11 mouse cellular contexts compared by ENCODE assay signal in the genomic region with DNA sequence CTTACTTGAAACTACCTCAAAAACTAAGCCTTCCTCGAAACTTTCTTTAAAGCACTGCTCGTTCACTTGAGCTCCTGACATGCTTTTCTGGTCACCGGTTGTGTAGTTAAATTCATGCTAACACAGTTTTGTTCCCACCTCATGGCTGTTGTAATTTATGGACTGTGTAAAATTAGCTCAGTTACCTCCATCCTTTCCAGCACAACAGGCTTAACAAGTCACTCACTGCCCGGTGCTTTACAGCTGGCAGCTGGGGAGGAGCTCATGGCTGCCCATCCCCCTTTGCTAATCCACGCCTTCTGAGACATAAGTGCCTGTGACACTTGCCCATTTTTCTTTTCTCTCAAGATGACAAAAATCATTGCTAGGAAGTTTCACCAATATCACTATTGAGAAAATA. TPM values are rescaled to one million over a fixed set of nuclear protein-coding genes. Genes with fewer than 3 reads are reported as not detected.
DNase-seq lines count a peak whose midpoint lies in the region; ATAC-seq lines count a peak whose summit lies in the region.
"Had no signal": no experiment of that assay in that cellular context is flagged by ENCODE, and none has a peak within 500 bp of the region (broad histone marks: within the 10 kb centered on the region; RNA-seq: fewer than 3 reads in every experiment).

No protein-coding gene starts in this region.

- no peaks in the 10 kb centered on the region for H3K27me3 ChIP-seq in neural tube, embryonic 12.5 days (replicated peaks)
- H3K27me3 ChIP-seq: heart, embryonic 15.5 days; liver, embryonic 13.5 days had no signal

- H3K4me3 ChIP-seq in neural tube, embryonic 12.5 days = no peak overlapping the region
- H3K4me3 ChIP-seq: heart, embryonic 15.5 days; liver, embryonic 13.5 days had no signal

- no peak for DNase-seq in neural tube, embryonic 10.5 days (ENCODE audit: extremely low spot score, low spot score)
- DNase-seq in hindlimb bud, embryonic 11.5 days (ENCODE audit: extremely low spot score, low read depth, low spot score) = peak; percentile 22
- DNase-seq in kidney, postnatal 36 days = peak; percentile 20 to 22
- DNase-seq in skeletal muscle tissue, adult 2 months (ENCODE audit: low read depth, low spot score) = peak; percentile 14
- DNase-seq in heart, adult 8-10 months (ENCODE audit: low spot score) = no peak
- DNase-seq in ovary, postnatal 10 days (ENCODE audit: low spot score) = no peak
- DNase-seq: liver, embryonic 13.5 days; thymus, postnatal 25 days had no signal

- H3K9ac ChIP-seq in neural tube, embryonic 12.5 days = no peak overlapping the region
- H3K9ac ChIP-seq: heart, embryonic 15.5 days; liver, embryonic 13.5 days had no signal

- H3K36me3 ChIP-seq in neural tube, embryonic 12.5 days = peaks cover 24% of the 10 kb centered on the region

- ATAC-seq in neural tube, embryonic 12.5 days (ENCODE audit: low FRiP score, low read depth) = peak; percentile 92

- WGBS in neural tube, embryonic 12.5 days = 11% methylated on average over 5 of the region's 5 CpGs

- peaks cover 7% of the 10 kb centered on the region; the same call in 1 of the 2 replicates for H3K4me1 ChIP-seq in neural tube, embryonic 12.5 days
- H3K4me1 ChIP-seq: heart, embryonic 15.5 days; liver, embryonic 13.5 days had no signal

- no peak overlapping the region for H3K4me2 ChIP-seq in neural tube, embryonic 12.5 days (replicated peaks)
- H3K4me2 ChIP-seq: heart, embryonic 15.5 days; liver, embryonic 13.5 days had no signal

- no peak overlapping the region for H3K27ac ChIP-seq in neural tube, embryonic 12.5 days
- H3K27ac ChIP-seq: heart, embryonic 15.5 days; liver, embryonic 13.5 days had no signal

- no peaks in the 10 kb centered on the region for H3K9me3 ChIP-seq in neural tube, embryonic 12.5 days
- H3K9me3 ChIP-seq: heart, embryonic 15.5 days; liver, embryonic 13.5 days had no signal

RNA-seq across cellular contexts. Expression of a gene that starts 33.8 kb away (rescaled TPM):
- polyA plus RNA-seq in neural tube, embryonic 12.5 days (2016; fragmentation: Nextera tagmentation; extraction: Ambion mirVana) = 1.7 and 1.8 TPM in 2 replicates
- 1 to 10 TPM; 3.3 to 6.1 (median 3.9) TPM for total RNA-seq in heart, adult 8-10 months (2022)
- polyA plus RNA-seq: spleen, adult 2 months had no signal

RNA-seq across cellular contexts. Expression of a gene that starts 56.2 kb away (rescaled TPM):
- 101 and 106 TPM in 2 replicates for polyA plus RNA-seq in neural tube, embryonic 12.5 days (2016; fragmentation: Nextera tagmentation; extraction: Ambion mirVana)
- total RNA-seq in heart, adult 8-10 months (2022) = 10 to 100 TPM in 3 of 4 experiments, 1 to 10 TPM in 1; 9.8 to 11.0 (median 10.7) TPM

Comparison
In these comparisons a context has a peak if more than half of its experiments do, and no peak if none do; other contexts are left out.
1. DNase-seq: peak in hindlimb bud, embryonic 11.5 days (single experiment), kidney, postnatal 36 days (2 of 2) and skeletal muscle tissue, adult 2 months (single experiment); none in neural tube, embryonic 10.5 days (single experiment), heart, adult 8-10 months (single experiment) and ovary, postnatal 10 days (single experiment).